Comparison of ENCODE assay signal across 1 mouse cellular context in genomic region chr2:28547237-28548172, GRCm38 (mm10).
TF ChIP-seq lines count a peak whose summit lies in the region.

No protein-coding gene starts in this region.

TF ChIP-seq in CH12.LX, 34 proteins besides CTCF, POLR2A, EP300 and RAD21 (continued from another document):
- TF ChIP-seq MXI1 (IDR thresholded peaks at IDR 0.05; ENCODE audit: low read depth, low read length) (no peak), JUND (conservative IDR thresholded peaks at IDR 0.05; ENCODE audit: low read depth, low read length) (no peak), MYC (IDR thresholded peaks at IDR 0.05; ENCODE audit: low read depth, low read length) (no peak), IRF4 (IDR thresholded peaks at IDR 0.05; ENCODE audit: low read depth, low read length) (0 out of 2 replicates have a peak, but pooled peaks have one; percentile 52), MAFK (IDR thresholded peaks at IDR 0.05; ENCODE audit: insufficient replicate concordance, low read length) (no peak), ZNF384 (IDR thresholded peaks at IDR 0.05; ENCODE audit: low read depth, low read length) (no peak), MAX (IDR thresholded peaks at IDR 0.05; ENCODE audit: low read length) (0 out of 2 replicates have a peak, but pooled peaks have one; percentile 46)
